Mouse (Mus musculus): ENCODE results near the gene Gm20388.

Gene Gm20388

DNA sequence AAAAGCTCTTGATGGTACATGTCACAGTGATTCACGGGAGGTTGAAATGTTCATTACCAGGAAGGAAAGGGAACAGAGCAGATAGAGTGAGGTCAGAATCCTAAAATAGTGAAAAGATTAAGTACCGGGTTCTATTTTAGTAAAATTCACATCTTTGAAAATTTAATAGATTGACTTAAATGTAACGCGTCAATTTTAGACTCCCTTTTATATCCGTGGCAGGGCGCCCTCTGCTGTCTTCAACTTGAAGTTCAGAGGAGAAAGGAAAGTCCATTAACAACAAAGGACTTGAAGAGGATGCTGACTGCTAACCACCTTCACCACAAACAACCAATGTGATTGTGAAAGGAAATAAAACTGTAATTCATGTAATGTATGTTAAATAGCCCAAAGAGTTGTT, 1921.9 kb downstream of the Gm20388 start:
- peak; percentile 54 for DNase-seq (ENCODE audit: extremely low spot score, low read depth, low spot score)

DNA sequence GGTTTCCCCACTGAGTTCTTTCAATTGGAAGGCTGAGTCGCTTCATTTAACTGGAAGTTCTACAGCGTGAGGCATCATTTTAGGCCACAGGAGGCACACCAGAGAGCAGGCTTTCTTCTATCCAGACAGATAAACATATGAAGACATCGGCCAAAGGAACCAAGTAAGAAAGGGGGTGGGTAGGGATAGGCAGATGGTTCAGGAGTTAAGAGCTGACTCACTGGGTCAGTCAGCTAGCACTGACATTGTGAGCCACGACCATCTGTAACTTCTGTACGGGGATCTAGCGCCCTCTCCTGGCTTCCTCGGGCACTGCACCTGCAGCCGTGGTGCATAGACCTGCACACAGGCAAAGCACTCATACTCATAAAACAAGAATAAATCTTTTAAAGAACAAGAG, 1930.6 kb downstream of the Gm20388 start:
- DNase-seq (ENCODE audit: extremely low spot score, low read depth, low spot score) = no peak

- DNase-seq (ENCODE audit: extremely low spot score, low read depth, low spot score) = no peak
Measured at GRCm38 (mm10) chr8:121842064-121842955, 1931.7 kb downstream of the Gm20388 start.

- no peak for DNase-seq (ENCODE audit: extremely low spot score, low read depth, low spot score)
Measured at GRCm38 (mm10) chr8:121843184-121843733, 1932.6 kb downstream of the Gm20388 start.

- DNase-seq (ENCODE audit: extremely low spot score, low read depth, low spot score) = no peak
Measured at GRCm38 (mm10) chr8:121844765-121845164, 1934.1 kb downstream of the Gm20388 start.

- DNase-seq (ENCODE audit: extremely low spot score, low read depth, low spot score) = no peak
Measured at GRCm38 (mm10) chr8:121846815-121847214, 1936.2 kb downstream of the Gm20388 start.

DNA sequence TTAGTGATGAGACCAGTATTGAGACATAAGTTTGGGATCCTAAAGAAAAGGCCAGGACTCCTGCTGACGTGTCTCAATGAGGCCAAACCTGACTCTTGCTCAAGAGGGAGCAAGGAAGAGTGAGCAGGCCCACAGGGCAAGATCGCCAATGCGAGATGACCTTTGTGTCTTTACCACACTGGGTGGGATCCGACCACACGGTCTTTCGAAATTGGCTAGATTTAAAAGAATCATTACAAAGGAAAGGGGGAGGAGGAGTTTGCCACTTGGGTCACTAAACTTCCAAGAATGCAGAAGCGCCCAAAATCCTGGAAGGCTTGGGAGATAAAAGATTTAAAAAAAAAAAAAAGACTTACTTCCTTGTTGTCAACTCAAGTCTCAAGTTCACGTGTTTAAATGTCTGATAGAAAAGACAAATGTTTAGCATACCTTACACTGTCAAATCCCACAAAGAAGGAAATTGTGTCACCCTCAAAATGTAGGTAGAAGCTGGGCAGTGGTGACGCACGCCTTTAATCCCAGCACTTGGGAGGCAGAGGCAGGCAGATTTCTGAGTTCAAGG, 1936.7 kb downstream of the Gm20388 start:
- no peak for DNase-seq (ENCODE audit: extremely low spot score, low read depth, low spot score)

DNA sequence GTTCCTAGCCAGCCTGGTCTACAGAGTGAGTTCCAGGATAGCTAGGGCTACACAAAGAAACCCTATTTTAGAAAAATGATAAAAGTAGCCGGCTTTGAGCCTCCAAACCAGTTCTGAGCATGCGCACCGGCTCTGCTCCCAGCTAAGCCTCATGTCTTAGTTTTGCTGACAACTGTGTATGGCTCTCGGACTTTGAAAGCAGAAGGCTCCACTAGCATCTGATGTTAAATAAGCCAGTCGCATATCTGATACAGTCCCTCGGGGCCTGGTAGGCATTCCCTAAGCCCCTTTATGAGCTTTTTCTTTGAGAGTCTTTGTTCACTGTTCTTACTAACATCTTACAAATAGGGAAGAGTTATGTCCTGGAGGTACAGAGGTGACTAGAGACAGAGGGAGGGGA, 1937.3 kb downstream of the Gm20388 start:
- DNase-seq (ENCODE audit: extremely low spot score, low read depth, low spot score) = no peak

DNA sequence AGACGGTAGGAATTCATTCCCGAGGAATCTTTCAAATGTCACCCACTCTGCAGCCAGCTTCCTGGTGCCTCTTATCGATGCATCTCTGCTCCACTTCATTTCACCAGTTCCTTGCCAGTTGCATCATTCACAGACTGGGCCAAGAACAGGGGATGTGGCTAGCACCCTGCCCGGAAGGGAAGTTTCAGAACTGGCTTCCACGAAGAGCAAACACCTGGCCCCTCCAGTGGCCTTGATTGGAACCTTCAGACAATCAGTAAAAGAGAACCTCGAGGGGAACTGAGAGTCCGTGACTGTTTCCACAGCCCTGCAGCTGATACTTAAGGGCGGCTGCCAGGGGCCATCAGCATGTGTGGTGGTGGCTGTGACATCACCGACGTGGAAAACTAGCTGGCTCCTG, 1937.9 kb downstream of the Gm20388 start:
- DNase-seq (ENCODE audit: extremely low spot score, low read depth, low spot score) = no peak

DNA sequence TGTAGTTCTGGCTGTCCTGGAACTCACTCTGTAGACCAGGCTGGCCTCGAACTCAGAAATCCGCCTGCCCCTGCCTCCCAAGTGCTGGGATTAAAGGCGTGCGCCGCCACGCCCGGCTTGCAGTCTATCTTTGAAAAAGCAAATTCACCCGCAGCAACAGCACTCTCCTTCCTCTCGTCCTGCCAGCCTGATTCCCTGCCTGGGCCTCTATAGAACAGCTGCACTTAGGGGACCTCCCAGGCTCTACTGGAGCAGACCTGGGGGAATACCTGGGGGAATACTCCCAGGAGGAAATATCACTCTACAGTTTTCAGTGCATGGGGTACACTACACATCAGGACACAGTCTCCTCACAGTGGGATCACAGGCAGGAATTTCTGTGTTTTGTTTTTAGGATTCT, 1938.7 kb downstream of the Gm20388 start:
- no peak for DNase-seq (ENCODE audit: extremely low spot score, low read depth, low spot score)

GRCm38 (mm10) chr8:121850018-121850417, 1939.4 kb downstream of the Gm20388 start:
- no peak for DNase-seq (ENCODE audit: extremely low spot score, low read depth, low spot score)

- DNase-seq (ENCODE audit: extremely low spot score, low read depth, low spot score) = no peak
Measured at GRCm38 (mm10) chr8:121850436-121850820, 1939.8 kb downstream of the Gm20388 start.

DNA sequence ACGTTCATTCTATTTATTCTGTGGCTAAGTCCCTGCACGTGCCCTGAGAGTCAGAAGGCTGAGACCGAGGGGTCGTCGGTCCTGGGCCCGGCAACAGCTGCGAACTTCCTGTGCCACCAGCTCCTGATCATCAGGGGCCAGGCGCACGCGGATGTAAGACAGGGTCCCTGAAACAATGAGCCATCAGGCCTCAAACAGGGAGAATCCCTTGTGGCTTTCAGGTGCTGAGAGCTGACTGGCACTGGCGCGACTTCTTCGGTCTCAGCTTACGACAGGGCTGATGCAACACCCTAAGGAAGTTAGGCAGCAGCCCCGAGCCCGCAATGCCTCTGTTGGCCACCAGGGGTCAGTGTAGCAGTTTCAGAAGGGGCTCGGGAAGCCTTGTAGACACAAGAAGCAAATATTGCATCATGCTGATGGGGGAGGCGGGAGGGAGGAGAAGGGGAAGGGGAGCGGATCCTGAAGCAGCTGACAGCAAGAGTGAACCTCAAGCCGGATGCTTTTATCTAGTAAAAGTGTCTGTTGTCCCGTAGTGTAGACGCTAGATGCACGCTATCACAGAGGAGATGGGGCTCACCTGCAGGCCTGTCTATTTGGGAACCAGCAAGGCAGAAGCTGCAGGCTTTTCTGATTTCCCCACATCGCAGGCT, 1940.3 kb downstream of the Gm20388 start:
- DNase-seq (ENCODE audit: extremely low spot score, low read depth, low spot score) = peak; percentile 94

DNA sequence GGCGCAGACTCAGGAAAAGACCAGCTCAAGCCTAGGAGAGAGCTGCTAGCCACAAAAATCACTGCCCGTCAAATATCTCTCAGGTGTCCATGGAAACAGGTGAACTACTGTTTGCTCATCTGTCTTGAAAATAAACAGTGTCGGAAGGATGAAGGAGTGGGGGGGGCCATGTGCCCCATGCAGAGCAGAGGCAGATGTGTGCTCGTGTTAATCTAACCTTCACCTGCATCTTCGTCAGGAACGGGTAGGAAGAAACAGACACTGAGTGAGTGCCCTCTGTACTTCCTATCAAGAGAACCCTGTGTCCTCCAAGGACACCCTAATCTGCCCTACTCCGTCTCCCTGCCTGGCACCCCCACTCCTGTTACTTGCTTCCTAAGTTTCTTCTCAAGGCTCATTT, 1941.1 kb downstream of the Gm20388 start:
- no peak for DNase-seq (ENCODE audit: extremely low spot score, low read depth, low spot score)

DNA sequence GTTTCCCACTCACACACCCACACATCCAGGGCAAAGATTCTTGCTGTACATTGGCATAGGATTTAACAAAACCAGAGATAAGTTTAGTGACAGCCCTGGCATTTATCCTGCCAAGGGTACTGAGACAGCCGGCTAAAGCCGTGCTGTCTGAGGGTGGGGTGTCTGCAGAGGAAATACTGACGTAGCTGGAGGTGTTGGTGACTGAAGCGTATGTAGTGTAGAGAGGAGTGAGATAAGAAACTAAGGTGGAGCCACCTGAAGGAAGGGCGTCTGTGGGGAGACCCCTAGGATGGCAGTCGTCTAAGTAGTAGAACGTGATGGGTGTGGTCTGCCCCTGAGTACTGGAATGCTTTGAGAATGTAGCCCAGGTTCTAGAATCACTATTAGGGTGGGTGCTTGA, 1941.8 kb downstream of the Gm20388 start:
- no peak for DNase-seq (ENCODE audit: extremely low spot score, low read depth, low spot score)

DNA sequence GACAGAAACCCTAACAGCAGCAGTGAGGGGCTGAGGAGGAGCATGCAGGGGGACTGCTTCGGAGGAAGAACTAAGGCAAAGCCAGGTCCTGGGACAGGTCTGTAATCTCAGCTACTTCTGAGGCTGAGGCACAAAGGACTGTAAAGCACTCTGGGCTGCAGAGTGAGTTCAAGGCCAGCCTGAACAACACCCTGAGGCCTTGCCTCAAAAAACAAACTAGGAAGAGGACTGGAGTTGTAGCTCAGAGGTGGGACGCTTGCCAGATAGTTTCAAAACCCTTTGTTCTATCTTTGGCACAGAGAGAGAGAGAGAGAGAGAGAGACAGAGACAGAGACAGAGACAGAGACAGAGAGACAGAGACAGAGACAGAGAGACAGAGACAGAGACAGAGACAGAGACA, 1942.9 kb downstream of the Gm20388 start:
- DNase-seq (ENCODE audit: extremely low spot score, low read depth, low spot score) = no peak

DNA sequence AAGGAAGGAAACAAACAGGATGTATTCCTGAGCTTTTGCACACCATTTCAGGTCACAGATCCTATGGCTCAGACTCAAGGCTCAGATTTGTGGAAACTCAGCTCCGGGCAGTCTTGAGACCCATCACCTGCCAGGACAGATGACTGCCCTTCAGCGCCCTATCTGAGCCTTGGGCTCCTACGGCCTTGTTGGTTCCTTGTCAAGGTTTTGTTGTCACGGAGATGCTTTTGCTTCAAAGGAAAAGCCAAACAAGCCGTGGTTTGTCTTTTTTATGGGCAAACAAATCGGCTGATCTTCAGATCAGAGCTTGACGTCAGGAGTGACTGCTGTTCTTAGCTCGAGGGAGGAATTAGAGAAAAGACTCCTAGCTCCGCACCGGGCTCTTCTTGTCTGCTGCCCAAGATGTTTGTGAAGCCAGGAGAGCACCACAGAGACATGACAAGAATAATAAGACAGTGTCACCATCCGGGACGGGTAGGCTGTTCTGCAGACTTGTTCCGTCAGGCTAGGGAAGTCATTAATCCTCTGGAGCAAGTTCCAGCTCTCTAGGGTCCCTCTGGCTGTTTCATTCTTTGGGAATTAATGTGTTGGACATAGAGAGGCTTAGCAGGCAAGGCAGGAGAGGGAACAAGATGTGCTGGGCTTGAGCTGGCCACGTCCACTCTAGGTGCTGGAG, 1945.6 kb downstream of the Gm20388 start:
- DNase-seq (ENCODE audit: extremely low spot score, low read depth, low spot score) = no peak

GRCm38 (mm10) chr8:121857331-121857730, 1946.7 kb downstream of the Gm20388 start:
- DNase-seq (ENCODE audit: extremely low spot score, low read depth, low spot score) = no peak

DNA sequence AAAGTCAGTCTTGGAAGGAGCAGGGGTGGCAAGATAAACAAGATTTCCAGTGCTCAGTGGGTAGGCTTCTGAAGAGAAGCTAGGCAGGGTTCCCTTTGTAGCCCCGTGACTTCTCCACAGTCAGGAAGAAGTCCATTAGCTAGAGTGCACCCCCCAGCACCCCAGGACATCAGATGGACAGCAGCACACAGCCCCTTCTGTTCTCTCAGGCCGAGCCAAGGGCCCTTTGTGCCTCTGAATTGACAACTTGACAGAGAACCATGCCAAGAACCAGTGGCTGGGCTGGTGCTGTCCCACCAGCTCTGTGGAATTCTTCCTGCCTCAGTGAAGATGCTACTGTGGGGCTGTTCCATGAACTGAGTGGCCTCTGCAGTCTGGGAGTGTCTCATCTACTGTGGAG, 1947.1 kb downstream of the Gm20388 start:
- DNase-seq (ENCODE audit: extremely low spot score, low read depth, low spot score) = no peak

GRCm38 (mm10) chr8:121861276-121861675, 1950.6 kb downstream of the Gm20388 start:
- DNase-seq (ENCODE audit: extremely low spot score, low read depth, low spot score) = no peak
